ENCODE assay signal across 32 mouse cellular contexts in genomic region chr1:135553615-135554014, GRCm38 (mm10). TPM values are rescaled to one million over a fixed set of nuclear protein-coding genes. Genes with fewer than 3 reads are reported as not detected.
DNase-seq lines count a peak whose midpoint lies in the region; ATAC-seq and TF ChIP-seq lines count a peak whose summit lies in the region.
"Had no signal": no experiment of that assay in that cellular context is flagged by ENCODE, and none has a peak within 500 bp of the region (broad histone marks: within the 10 kb centered on the region; RNA-seq: fewer than 3 reads in every experiment).

No protein-coding gene starts in this region.

- no peak for DNase-seq in hindbrain, embryonic 10.5 days (ENCODE audit: low spot score)
- DNase-seq in hindbrain, postnatal 0 days (ENCODE audit: low spot score) = no peak
- no peak for DNase-seq in neural tube, embryonic 10.5 days (ENCODE audit: extremely low spot score, low spot score)
- peak; percentile 80 for DNase-seq in ZHBTc4 (ENCODE audit: low read depth, low spot score)
- DNase-seq in adipocyte (ENCODE audit: low spot score) = no peak
- no peak for DNase-seq in spleen, postnatal 36 days (ENCODE audit: low spot score in 2 of 2)
- DNase-seq: adrenal gland, adult 2 months; adrenal gland, postnatal 36 days; B cell, adult 2 months; cerebellum, adult 18-20 months; cerebellum, postnatal 14 days; embryo, embryonic 11 days; gastrocnemius, adult 2 months; gastrocnemius, postnatal 36 days; heart, adult 18-20 months; heart, postnatal 36 days; kidney, adult 18-20 months; liver, embryonic 13.5 days; lung, adult 18-20 months; spleen, adult 18-20 months; thymus, adult 18-20 months; thymus, postnatal 25 days had no signal

- peak overlapping the region; percentile 53; the same call in 1 of the 2 replicates for H3K27ac ChIP-seq in hindbrain, embryonic 10.5 days
- H3K27ac ChIP-seq in hindbrain, postnatal 0 days = no peak overlapping the region
- H3K27ac ChIP-seq in neural tube, embryonic 13.5 days (replicated peaks) = peak overlapping the region; percentile 74
- H3K27ac ChIP-seq: embryonic facial prominence, embryonic 13.5 days; gastrocnemius, adult 2 months; limb, embryonic 15.5 days; liver, embryonic 13.5 days; stomach, postnatal 0 days had no signal

- H3K4me1 ChIP-seq in hindbrain, embryonic 10.5 days (replicated peaks) = peaks cover 76% of the 10 kb centered on the region
- peaks cover 41% of the 10 kb centered on the region for H3K4me1 ChIP-seq in hindbrain, postnatal 0 days (ENCODE audit: insufficient read depth, low read length)
- peaks cover 98% of the 10 kb centered on the region for H3K4me1 ChIP-seq in neural tube, embryonic 13.5 days (replicated peaks)
- H3K4me1 ChIP-seq: liver, embryonic 13.5 days had no signal

- H3K36me3 ChIP-seq in hindbrain, embryonic 10.5 days = no peaks in the 10 kb centered on the region
- no peaks in the 10 kb centered on the region for H3K36me3 ChIP-seq in hindbrain, postnatal 0 days (ENCODE audit: insufficient read depth, low read length)
- no peaks in the 10 kb centered on the region for H3K36me3 ChIP-seq in neural tube, embryonic 13.5 days
- H3K36me3 ChIP-seq: embryonic facial prominence, embryonic 13.5 days; forebrain, embryonic 15.5 days; hindbrain, embryonic 15.5 days; limb, embryonic 15.5 days; liver, embryonic 13.5 days had no signal

- no peak overlapping the region for H3K9ac ChIP-seq in hindbrain, postnatal 0 days (replicated peaks; ENCODE audit: low read length)
- H3K9ac ChIP-seq in neural tube, embryonic 13.5 days = peak overlapping the region; percentile 43; the same call in 1 of the 2 replicates
- H3K9ac ChIP-seq: embryonic facial prominence, embryonic 13.5 days; forebrain, embryonic 15.5 days; hindbrain, embryonic 15.5 days; limb, embryonic 15.5 days; liver, embryonic 13.5 days had no signal

- H3K27me3 ChIP-seq in hindbrain, embryonic 10.5 days (ENCODE audit: insufficient read depth, poor library complexity, severe bottlenecking) = no peaks in the 10 kb centered on the region
- H3K27me3 ChIP-seq in hindbrain, postnatal 0 days (ENCODE audit: insufficient read depth, low read length) = no peaks in the 10 kb centered on the region
- no peaks in the 10 kb centered on the region for H3K27me3 ChIP-seq in neural tube, embryonic 13.5 days
- H3K27me3 ChIP-seq: embryonic facial prominence, embryonic 13.5 days; forebrain, embryonic 15.5 days; hindbrain, embryonic 15.5 days; limb, embryonic 15.5 days; liver, embryonic 13.5 days; Patski had no signal

- no peak overlapping the region for H3K4me2 ChIP-seq in hindbrain, postnatal 0 days (ENCODE audit: low read depth, low read length)
- no peak overlapping the region for H3K4me2 ChIP-seq in neural tube, embryonic 13.5 days
- H3K4me2 ChIP-seq: embryonic facial prominence, embryonic 13.5 days; forebrain, embryonic 15.5 days; heart, embryonic 11.5 days; hindbrain, embryonic 15.5 days; limb, embryonic 15.5 days; liver, embryonic 13.5 days; midbrain, embryonic 11.5 days had no signal

- H3K4me3 ChIP-seq in hindbrain, embryonic 10.5 days = no peak overlapping the region
- no peak overlapping the region for H3K4me3 ChIP-seq in hindbrain, postnatal 0 days (ENCODE audit: low read length)
- no peak overlapping the region for H3K4me3 ChIP-seq in neural tube, embryonic 13.5 days
- H3K4me3 ChIP-seq: embryonic facial prominence, embryonic 13.5 days; forebrain, embryonic 15.5 days; gastrocnemius, adult 2 months; hindbrain, embryonic 15.5 days; limb, embryonic 15.5 days; liver, embryonic 13.5 days had no signal

- no peak for TF ChIP-seq CTCF in hindbrain, postnatal 0 days (IDR thresholded peaks at IDR 0.05; ENCODE audit: low read depth)

- H3K9me3 ChIP-seq in hindbrain, embryonic 10.5 days = no peaks in the 10 kb centered on the region
- H3K9me3 ChIP-seq in hindbrain, postnatal 0 days (ENCODE audit: low read length) = no peaks in the 10 kb centered on the region
- no peaks in the 10 kb centered on the region for H3K9me3 ChIP-seq in neural tube, embryonic 13.5 days
- H3K9me3 ChIP-seq: embryonic facial prominence, embryonic 13.5 days; forebrain, embryonic 15.5 days; hindbrain, embryonic 15.5 days; limb, embryonic 15.5 days; liver, embryonic 13.5 days had no signal

- ATAC-seq in hindbrain, postnatal 0 days = no peak
- no peak for ATAC-seq in neural tube, embryonic 13.5 days (ENCODE audit: low read depth)
- ATAC-seq: lung, postnatal 0 days; Patski had no signal

- 30% methylated on average over 4 of the region's 4 CpGs for WGBS in hindbrain, embryonic 10.5 days
- WGBS in hindbrain, postnatal 0 days = 47% methylated on average over 4 of the region's 4 CpGs
- 25% methylated on average over 4 of the region's 4 CpGs for WGBS in neural tube, embryonic 13.5 days

RNA-seq across cellular contexts. Expression of gene Nav1, which starts 53.5 kb away (rescaled TPM):
- 16.1 and 19.3 TPM in 2 replicates for polyA plus RNA-seq in hindbrain, embryonic 10.5 days (2016; fragmentation: Nextera tagmentation; extraction: Ambion mirVana)
- 90.0 and 106 TPM in 2 replicates for total RNA-seq in hindbrain, postnatal 0 days (2014; rRNA removed)
- polyA plus RNA-seq in hindbrain, postnatal 0 days (2015; fragmentation: Nextera tagmentation; extraction: Ambion mirVana) = 38.6 and 39.9 TPM in 2 replicates
- 34.9 and 38.6 TPM in 2 replicates for polyA plus RNA-seq in neural tube, embryonic 13.5 days (2015; fragmentation: Nextera tagmentation; extraction: Ambion mirVana)
